Mouse (Mus musculus) spleen, postnatal 14 days (tissue): ENCODE data around the gene Hectd1.

Experiments
- DNase-seq, 2 experiments: peaks; one replicate each; pipeline ENCODE4 v3.0.0; 2021 to 2022; ENCODE audit warnings: low spot score in 2 of 2

Hectd1 gene

DNA sequence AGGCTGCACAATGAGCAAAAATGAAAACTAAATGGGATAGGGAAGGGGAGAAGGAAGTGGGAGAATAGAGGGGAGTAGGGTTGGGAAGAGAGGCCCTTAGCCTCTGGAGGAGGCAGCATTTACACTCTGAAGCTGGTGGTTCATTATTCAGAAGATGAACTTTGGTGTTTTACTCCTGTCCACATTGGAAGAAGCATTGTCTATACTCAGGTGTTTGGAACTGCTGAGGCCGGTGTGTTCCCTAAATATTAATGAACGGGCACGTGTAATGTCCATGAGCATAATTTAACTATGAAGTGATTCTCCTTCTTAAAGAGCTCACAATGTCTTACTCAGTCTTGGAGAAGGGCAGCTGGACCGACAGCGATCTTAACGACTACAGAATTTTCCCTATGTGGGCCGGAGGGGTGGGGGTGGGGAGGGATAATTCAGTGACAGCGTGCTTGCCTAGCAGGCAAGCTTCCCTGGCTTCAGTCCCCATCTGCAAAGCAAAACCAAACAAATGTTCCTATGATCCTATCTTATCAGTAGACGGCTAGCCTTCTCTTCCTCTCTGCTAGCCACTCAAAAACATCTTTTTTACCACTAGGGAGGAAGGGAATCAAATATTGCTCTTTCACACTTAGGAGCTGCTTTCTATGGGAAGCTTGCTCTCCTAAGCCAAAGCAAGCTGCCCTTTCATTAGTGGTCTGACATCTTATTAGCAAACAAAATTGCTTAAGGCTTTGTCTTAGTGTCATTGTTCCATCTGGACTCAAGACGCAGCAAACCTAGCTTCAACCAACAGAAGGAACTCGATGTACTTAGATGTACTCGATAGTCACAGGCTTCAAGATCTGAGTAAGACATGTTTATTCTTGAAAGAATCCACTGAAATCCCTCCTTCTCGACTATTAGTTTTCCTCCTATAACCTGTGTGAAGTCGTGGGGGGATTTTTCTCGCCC lies 14.5 kb upstream of the Hectd1 start:
- DNase-seq, result no peak

DNA sequence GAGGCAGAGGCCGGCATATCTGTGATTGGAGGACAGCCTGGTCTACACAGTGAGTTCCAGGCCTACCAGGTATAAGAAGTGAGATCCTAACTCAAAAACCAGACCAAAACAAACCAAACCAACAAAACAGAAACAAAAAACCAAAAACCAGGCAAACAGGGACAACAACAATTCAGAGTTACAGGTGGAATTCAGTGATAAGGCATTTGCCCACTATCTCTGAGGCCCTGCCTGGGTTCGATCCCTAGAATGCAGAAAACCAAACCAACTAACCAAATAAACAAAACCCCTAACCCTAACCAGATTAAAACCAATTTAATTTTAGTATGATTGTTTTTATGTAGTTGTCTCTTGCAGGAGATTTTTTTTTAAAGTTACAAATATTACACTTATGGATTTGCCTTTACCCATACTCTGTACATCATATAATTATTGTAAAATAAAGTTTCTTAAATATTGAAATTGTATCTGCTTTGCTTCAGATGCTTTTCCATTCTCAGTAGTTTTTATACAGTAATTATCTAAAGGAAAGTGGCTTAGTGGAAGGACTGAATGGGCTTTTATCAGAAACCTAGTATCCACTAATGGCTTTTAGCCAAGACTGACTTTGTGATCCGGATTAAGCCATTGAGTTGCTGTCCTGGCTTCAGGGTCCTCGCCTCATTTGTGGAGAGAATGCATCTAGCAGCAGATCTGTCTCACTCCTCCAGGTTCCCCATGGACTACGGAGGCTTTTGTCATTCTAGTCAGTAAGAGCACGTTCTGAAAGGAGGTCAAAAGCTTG lies 12.9 kb upstream of the Hectd1 start:
- DNase-seq, result no peak

- no peak for DNase-seq
Measured at GRCm38 (mm10) chr12:51839856-51840255, 10.5 kb upstream of the Hectd1 start.

- DNase-seq, result no peak
Measured at GRCm38 (mm10) chr12:51835219-51835618, 5.9 kb upstream of the Hectd1 start.

DNA sequence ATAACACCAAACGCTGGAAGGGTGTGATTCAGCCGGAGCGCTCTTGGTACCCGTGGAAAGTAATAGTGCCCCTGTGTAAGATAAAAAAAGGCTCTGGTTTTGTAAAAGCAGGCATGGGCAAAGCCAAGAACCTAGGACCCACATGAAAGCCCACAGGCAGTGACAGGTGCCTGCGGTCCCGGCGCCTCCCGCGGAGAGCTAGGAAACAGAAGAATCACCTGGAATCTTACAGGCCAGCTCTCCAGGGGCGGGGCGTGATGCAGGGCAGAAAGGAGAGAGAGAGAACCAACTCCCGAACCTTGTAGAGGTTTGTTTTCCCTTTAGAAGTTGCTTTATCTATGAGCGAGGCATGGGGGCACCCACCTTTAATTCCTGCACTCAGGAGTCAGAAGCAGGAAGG lies 2.6 kb upstream of the Hectd1 start:
- DNase-seq, result no peak

- DNase-seq, result no peak
Measured at GRCm38 (mm10) chr12:51831296-51831695, 2.0 kb upstream of the Hectd1 start.

GRCm38 (mm10) chr12:51830671-51831070 lies 1.3 kb upstream of the Hectd1 start:
- no peak for DNase-seq

GRCm38 (mm10) chr12:51830077-51830402 lies 704 bp upstream of the Hectd1 start:
- no peak for DNase-seq

DNA sequence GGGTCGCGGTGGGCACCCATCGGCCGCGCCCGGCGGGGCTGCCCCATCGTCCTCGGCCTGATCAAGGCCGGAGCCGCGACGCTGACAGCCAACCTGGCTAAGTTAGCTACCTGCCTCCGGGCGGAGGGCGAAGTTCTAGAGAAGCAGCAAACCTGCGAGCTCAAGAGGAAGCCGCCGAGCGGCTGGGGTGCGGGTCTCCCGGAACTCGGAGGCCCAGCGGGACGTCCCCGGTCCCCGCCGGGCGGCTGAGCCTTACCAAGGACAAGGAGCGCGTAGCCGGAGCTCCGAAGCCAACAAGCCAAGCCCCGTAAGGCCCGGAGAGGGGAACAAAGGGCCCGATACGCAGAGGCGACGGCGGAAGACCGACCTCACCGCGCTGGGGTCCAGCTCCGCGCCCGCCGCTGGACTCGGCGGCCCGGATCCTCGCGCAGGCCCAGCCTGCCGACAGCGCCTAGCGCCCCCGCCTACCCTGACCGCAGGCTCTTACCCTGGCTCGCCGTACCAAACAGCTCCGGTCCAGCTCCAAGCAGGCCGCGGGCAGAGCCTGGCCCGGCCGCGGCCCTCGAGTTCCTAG lies 533 bp downstream of the Hectd1 start:
- peak; percentile 59 to 69 for DNase-seq

DNA sequence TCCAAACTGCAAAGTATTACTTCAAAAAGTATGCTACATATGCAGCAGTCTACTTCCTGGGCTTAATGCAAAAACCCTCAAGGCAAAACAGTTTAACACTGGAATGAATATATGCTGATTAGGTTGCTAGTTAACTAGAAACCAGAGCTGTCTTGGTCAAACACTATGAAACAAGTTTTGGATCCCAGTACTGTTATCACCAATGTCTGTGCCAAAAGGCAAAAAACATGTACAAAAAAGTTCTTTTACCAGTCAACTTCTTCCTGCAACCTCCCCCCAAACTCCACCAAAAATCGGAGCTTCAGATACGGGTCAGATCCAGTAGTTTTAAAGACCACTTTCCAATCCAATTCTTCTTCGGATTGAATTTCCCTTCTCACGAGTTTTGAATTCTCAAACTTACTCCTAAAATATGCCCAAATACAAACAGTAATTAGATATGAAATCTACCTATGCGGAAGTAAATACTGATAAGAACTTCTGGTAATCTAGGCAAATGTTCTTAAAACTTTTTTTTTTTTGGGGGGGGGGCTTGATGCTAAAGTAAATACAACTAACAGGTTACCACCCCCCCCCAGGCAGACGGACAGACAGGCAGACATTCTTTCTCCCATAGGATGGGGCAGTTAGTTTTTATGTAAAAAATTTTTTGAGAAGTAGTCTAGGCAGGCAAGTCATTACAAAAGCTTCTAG lies 1.2 kb downstream of the Hectd1 start:
- DNase-seq, result no peak

DNA sequence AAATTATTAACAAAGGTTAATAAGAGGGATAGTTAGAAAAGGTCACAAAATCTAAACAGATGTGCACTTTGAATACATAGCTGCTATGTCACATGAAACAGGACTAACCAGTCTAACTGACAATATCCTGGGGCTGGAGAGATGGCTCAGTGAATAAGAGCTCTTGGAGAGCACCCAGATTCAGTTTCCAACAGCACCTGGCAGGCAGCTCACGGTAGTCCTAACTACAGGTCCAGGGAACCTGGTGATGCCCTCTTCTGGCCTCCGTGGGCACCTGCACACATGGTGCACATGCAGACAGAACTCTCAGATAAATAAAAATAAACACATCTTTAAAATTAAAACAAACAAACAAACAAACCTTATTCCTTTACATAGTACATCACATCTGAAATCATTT lies 4.0 kb downstream of the Hectd1 start:
- no peak for DNase-seq

GRCm38 (mm10) chr12:51823311-51823710 lies 6.0 kb downstream of the Hectd1 start:
- DNase-seq, result no peak

DNA sequence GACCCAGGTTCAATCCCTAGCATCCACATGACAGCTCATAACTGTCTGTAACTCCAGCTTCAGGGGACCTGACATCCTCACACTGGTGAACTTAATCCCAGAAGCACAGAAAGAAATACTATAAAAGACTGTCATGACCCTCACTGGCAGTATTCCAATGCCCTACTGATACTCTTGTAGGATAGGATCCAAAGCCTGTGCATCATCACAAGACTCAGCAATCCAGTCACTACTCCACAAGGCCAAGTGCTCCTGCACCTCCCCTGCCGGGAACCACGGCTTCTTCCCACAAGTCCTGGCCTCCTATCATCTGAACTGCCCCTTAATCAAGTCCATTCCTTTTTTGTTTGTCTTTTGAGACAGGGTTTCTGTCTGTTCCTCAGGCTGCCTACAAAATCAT lies 6.5 kb downstream of the Hectd1 start:
- no peak for DNase-seq

- DNase-seq, result no peak
Measured at GRCm38 (mm10) chr12:51822236-51822635, 7.1 kb downstream of the Hectd1 start.

GRCm38 (mm10) chr12:51821256-51821655 lies 8.1 kb downstream of the Hectd1 start:
- DNase-seq, result no peak

GRCm38 (mm10) chr12:51819951-51820498 lies 9.3 kb downstream of the Hectd1 start:
- no peak for DNase-seq

DNA sequence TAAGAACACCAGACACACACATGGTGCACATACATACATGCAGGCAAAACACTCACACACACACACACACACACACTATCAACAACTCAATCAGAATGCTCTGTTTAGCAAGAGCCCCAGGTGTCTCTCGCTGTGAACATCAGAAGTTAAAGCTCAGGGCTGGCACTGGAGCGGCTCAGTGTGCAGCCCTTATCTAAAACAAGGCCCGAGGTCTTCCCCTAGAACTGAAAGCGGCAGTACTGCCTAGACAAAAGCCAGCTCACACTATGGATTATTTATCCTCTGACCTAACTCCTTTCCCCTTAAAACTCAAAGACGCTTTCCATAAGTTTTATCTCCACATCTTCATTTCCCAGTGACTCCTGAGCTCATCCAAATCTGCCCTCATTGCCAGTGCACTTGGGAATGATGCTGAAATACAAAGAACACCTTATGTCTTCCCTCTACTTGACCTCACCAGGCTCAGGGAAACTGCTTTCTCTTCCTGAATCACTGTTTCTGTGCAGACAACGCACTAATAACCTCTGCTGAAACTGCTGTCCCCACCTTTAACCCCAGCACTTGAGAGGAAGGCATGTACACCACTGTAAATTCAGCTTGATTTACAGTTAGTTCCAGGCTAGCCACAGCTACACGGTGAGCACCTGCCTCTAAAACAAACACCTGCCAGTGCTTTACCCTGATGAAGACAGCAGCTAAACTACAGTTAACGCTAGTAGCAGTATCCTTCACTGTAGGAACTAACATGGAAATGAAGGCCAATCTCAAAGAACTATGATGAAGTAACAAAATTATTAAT lies 11.3 kb downstream of the Hectd1 start:
- DNase-seq, result no peak

- no peak for DNase-seq
Measured at GRCm38 (mm10) chr12:51811388-51812140, 17.8 kb downstream of the Hectd1 start.

DNA sequence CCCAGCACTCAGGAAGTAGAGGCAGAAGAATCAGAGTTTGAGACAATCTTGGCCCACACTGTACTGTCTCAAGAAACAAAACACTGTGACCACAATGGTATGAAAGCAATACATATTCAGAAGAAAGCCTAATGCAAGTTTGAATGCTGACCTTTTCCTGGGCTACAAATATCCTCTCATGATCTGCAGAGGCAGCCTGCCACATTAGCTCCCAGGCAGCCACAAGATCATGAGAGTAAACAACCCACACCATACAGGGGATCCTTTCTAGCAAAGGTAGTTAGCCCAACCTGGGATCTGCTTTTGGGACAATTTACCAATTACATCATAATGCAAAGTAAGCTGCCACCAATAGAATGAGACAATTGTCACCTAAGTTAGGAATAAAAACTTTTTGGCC lies 18.8 kb downstream of the Hectd1 start:
- no peak for DNase-seq

DNA sequence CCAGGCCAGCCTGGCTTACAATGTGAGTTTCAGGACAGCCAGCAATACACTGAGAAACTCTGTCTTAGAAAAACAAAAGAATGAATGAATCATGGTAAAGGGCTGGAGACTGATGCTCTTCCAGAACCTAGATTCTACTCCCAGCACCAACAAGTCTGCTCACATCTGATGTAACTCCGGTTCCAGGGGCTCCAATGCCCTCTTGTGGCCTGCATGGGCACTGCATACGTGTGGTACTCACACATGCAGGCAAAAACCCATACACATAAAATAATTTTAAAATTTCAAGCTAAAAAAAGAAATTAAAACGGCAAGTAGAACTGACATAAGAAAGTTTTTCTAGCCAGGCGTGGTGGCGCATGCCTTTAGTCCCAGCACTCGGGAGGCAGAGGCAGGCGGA lies 44.5 kb downstream of the Hectd1 start:
- no peak for DNase-seq
